Mouse (Mus musculus): ENCODE measurements at regions not wholly inside any gene's neighbourhood (a gene's known extent, or its start where the extent isn't known, plus 50 kb on each side); places are given as distances from the start of the nearest gene placed in this dataset.

DNA sequence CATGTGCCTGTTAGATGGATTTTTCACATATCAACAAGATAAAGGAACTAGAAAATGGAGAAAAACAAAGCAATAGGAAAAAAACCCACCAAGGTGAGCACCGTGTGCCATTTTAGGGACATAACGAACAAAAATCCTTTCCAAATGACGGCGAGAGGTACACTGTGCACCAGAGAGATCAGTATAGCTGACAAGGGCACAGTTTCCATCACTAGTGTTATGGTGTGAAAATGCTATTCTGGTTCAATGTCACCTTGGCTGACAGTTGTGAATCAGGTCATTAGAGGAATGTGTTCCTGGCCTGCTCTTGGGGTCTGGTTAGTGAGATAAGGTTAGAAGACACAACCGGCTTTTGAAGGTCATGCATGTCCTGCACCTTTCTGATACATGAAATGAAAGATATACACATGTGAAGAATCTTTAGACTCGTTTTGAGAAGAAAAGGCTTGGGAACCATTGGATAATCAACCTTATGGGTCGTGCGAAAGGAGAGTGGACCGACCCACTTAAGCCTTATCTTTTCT lies 76.5 kb upstream of the P2ry1 start:
- DNase-seq (ENCODE audit: low spot score), result no peak

DNA sequence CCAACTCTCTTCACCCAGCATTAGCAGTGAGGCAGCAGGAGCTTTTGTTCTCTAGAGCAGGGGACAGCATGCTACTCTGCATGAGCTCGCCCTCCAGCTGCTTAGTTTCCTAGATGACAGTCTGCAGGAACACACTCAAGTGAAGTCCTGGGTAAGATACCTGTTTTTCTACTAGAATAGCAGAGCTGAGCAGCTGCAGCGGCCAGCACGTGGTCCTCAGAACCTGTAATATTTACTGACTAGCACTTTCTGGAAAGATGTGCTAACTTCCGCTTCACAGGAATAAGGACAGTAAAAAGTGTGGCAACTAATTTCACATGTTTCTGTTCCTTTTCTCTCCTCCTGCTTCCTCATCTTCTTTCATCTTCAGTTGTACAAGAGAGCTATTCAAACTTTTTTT lies 73.7 kb upstream of the P2ry1 start:
- DNase-seq (ENCODE audit: low spot score), result no peak

DNA sequence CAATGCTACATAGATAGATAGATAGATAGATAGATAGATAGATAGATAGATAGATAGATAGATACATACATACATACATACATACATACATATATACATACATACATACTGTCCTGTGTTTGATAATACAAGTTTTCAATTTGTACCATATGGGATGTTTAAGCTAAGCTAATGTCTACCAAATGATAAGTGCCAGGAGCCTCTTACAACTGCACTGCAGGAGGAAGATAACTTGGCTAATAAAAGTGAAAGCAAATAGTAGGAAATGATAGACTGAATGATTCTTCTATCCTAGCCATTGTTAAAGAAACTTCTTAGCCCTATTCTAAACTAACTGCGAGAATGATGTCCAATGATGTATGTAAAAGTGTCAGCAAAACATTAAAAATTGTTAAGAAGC lies 68.1 kb upstream of the P2ry1 start:
- DNase-seq (ENCODE audit: low spot score), result no peak

DNA sequence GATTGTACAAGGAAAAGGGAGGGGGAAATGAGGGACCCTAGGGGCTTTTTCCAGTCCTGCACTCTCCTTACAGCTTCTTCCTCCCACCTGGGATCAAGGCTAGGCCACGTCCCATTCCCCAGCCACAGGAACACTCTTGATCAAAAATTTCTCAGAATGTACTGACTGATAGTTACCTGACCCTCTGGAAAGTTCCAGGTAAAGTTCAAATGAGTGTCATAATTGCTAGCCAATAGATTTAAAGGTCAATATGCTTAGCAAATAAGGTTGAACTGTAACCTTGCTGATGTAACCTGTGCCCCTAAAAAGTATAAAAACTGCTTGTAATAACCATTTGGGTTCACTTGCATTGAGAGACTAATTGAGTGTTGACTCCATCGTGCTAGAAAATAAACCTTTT lies 61.1 kb upstream of the P2ry1 start:
- DNase-seq (ENCODE audit: low spot score), result no peak

DNA sequence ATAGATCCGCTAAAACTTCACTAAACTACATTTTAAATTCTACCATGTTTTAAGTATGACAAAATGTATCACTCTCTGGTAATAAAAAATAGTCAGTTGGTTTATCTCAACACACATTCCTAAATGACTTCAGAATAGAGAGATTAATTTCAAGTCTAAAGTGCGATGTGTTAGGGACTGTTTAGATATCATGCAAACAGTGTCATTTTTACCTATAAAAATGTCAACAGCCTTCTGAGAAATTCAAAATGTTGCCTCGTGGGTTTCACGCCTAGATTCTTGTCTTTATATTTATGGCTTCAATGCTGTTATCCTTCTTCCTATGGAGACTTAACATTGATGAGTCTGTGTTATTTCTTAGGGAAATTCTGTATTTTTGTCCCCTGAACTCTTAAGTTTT lies 53.7 kb upstream of the P2ry1 start:
- no peak for DNase-seq (ENCODE audit: low spot score)
